Mouse (Mus musculus) CD4-positive, CD25-positive, alpha-beta regulatory T cell, adult 9 weeks (primary cell): ENCODE data around the gene Pip5k1c. TPM values are rescaled to one million over a fixed set of nuclear protein-coding genes. Genes with fewer than 3 reads are reported as not detected.

Experiments used
- polyA plus RNA-seq: library from polyadenylated mRNA; unstranded; fragments of 100-300 nt; shearing (Covaris generic); gene quantifications from one replicate; pipeline ENCODE4 v1.2.1, GENCODE M21; 2017

The Pip5k1c gene
- polyA plus RNA-seq, result 32.1 TPM

GRCm38 (mm10) chr10:81292554-81293333 lies at the start of gene Pip5k1c:
Gene Pip5k1c, plus strand, starts transcription at chr10:81292963.

GRCm38 (mm10) chr10:81252424-81253419 lies 40.0 kb upstream of the Pip5k1c start, which contains the start of gene Matk:
Gene Matk, plus strand, starts transcription at chr10:81252935.

GRCm38 (mm10) chr10:81266211-81267105 lies 26.3 kb upstream of the Pip5k1c start, which contains the start of the genes Mrpl54 and Apba3:
Gene Mrpl54, minus strand, starts transcription at chr10:81266934.
Gene Apba3, plus strand, starts transcription at chr10:81266960.

GRCm38 (mm10) chr10:81291511-81292104 lies 1.2 kb upstream of the Pip5k1c start, which contains the start of gene Tjp3:
Gene Tjp3, minus strand, starts transcription at chr10:81291581.

DNA sequence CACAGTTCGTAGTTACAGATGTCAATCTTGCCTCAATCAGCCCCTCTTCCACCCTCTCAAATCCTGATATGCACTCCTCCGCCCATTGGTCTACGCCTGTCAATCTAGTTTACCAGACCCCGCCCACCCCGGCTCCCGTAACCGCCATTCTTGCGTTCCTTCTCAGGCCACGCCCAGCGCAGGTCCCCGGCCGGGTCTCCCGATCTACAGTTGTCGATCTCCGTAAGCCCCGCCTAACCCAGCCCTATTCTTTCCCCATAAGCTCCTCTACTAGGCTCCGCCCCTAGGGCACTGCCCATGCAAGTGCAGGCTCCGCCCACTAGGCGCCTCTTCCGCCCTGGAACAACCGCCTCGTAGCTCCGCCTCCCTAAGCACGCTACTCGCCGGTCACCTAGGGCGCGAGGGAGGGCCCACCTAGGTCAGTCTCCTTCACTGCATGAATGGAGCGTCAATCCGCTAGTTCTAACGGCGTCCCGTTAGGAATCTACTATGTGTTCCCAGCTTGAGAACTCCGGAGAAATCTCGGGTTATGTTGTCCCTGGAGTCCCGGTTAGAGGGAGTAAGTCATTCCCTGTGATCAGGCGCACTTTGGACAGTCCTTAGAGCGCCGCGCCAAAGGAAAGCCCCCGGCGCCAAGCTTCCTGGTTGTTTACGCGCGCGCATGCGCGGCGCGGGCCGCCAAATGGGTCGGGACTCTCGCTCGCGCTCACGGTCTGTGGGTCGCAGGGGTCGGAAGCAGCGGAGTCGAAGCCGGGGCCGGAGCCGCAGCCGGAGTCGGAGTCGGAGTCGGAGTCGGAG lies 28.0 kb downstream of the Pip5k1c start, which contains the start of gene Cactin:
Gene Cactin (plus strand): TSS at position 554 of the 798 bp plus-strand sequence.

DNA sequence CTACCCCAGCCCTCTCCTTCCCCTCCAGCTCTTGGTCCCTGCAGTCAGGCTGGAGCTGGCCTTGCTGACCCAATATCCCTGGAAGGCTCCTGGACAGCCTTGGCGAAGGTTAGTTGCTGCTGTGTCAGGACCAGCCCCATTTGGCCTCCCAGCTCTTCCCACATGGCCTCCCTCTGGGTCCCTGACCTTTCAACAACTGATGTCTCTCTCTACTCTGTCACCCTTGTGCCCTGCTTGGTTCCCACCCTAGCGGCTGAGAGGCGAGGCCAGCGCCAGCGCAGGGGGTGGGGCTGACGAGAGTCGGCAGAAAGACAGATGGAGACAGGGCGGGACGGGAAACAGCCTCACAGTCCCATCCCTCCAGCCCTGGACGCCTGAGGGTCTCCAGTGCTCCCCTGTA lies 35.6 kb downstream of the Pip5k1c start, which contains the start of gene Tbxa2r:
Gene Tbxa2r (plus strand): TSS at position 346 of the 400 bp plus-strand sequence.

DNA sequence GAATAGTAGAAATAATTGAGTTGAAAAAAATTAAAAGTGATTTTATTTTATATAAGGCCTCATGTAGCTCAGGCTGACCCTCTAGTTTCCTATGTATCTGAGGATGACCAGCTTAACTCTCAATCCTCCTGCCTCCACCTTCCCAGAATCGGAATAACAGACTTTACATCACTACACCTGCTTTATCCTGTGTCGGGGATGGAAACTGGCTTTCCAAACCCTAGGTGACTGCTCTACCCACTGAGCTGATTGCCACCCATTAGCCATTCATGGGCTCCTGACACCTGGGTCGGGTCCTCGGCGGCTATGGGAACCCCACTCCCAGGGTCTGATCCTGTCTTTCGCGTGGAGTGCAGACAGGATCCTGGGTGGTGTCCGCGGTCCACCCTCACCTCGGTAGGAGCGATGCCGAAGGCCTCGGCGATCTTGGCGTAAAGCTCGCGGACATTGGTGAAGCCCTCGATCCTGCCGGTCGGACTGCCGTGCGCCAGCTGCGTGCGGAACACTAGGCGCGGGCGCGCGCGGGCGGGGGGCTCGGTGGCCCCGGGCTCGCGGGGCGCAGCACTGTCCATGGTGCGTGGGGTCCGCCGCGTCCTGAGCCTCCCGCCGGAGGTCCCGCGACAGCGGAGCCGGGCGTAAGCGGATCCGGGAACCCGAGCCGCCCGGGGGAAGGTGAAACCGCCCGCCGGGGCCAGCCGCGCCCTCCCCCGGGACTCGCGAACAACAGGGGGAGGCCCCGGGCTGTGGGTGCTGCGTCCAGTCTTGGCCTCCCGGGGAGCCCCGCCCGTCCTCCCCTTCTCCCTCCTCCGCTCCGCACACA lies 50.1 kb downstream of the Pip5k1c start, which contains the start of gene Gipc3:
Gene Gipc3 (minus strand): TSS at position 581 of the 820 bp plus-strand sequence.

GRCm38 (mm10) chr10:81350351-81351063 lies 57.7 kb downstream of the Pip5k1c start, which contains the start of gene Hmg20b:
Gene Hmg20b, minus strand, starts transcription at chr10:81350480.

GRCm38 (mm10) chr10:81356991-81357844 lies 64.5 kb downstream of the Pip5k1c start, which contains the start of gene Mfsd12:
Gene Mfsd12, plus strand, starts transcription at chr10:81357491.

GRCm38 (mm10) chr10:81365672-81366476 lies 73.1 kb downstream of the Pip5k1c start, which contains the start of gene 4930404N11Rik:
Gene 4930404N11Rik, minus strand, starts transcription at chr10:81365816.

Other genes with a start within 250 kb of the Pip5k1c start
- 113 TPM for gene Sgta, start 232.8 kb upstream of the Pip5k1c start, polyA plus RNA-seq
- gene Thop1, start 222.9 kb upstream of the Pip5k1c start, polyA plus RNA-seq, result 8.0 TPM
- 0.25 TPM for gene Creb3l3, start 194.1 kb upstream of the Pip5k1c start, polyA plus RNA-seq
- 31.9 TPM for gene Map2k2, start 187.0 kb upstream of the Pip5k1c start, polyA plus RNA-seq
- 18.9 TPM for gene Zbtb7a, start 157.7 kb upstream of the Pip5k1c start, polyA plus RNA-seq
- gene Pias4, start 125.0 kb upstream of the Pip5k1c start, polyA plus RNA-seq, result 32.1 TPM
- gene Eef2, start 116.3 kb upstream of the Pip5k1c start, polyA plus RNA-seq, result 984 TPM
- gene Dapk3, start 110.0 kb upstream of the Pip5k1c start, polyA plus RNA-seq, result 12.1 TPM
- gene 4930442H23Rik, start 109.1 kb upstream of the Pip5k1c start, polyA plus RNA-seq, result not detected
- gene Nmrk2, start 90.9 kb upstream of the Pip5k1c start, polyA plus RNA-seq, result 0.37 TPM
- gene Atcay, start 62.1 kb upstream of the Pip5k1c start, polyA plus RNA-seq, result 9.0 TPM
- gene Zfr2, start 59.8 kb upstream of the Pip5k1c start, polyA plus RNA-seq, result 3.7 TPM
- gene Matk, start 40.0 kb upstream of the Pip5k1c start, polyA plus RNA-seq, result 134 TPM
- 139 TPM for gene Mrpl54, start 26.0 kb upstream of the Pip5k1c start, polyA plus RNA-seq
- gene Apba3, start 26.0 kb upstream of the Pip5k1c start, polyA plus RNA-seq, result 38.6 TPM
- gene Tjp3, start 1.4 kb upstream of the Pip5k1c start, polyA plus RNA-seq, result 8.3 TPM
- gene Cactin, start 28.1 kb downstream of the Pip5k1c start, polyA plus RNA-seq, result 16.6 TPM
- 41.7 TPM for gene Tbxa2r, start 35.8 kb downstream of the Pip5k1c start, polyA plus RNA-seq
- gene Gipc3, start 50.3 kb downstream of the Pip5k1c start, polyA plus RNA-seq, result not detected
- gene Hmg20b, start 57.5 kb downstream of the Pip5k1c start, polyA plus RNA-seq, result 28.8 TPM
- 1.5 TPM for gene Mfsd12, start 64.5 kb downstream of the Pip5k1c start, polyA plus RNA-seq
- 0.82 TPM for gene 4930404N11Rik, start 72.9 kb downstream of the Pip5k1c start, polyA plus RNA-seq
- 16.3 TPM for gene Fzr1, start 85.6 kb downstream of the Pip5k1c start, polyA plus RNA-seq
- 32.9 TPM for gene Dohh, start 91.5 kb downstream of the Pip5k1c start, polyA plus RNA-seq
- 3.4 TPM for gene Gm48551, start 91.5 kb downstream of the Pip5k1c start, polyA plus RNA-seq
- 0.91 TPM for gene Gm48552, start 96.0 kb downstream of the Pip5k1c start, polyA plus RNA-seq
- gene Smim24, start 100.1 kb downstream of the Pip5k1c start, polyA plus RNA-seq, result 8.7 TPM
- gene Nfic, start 162.7 kb downstream of the Pip5k1c start, polyA plus RNA-seq, result 23.6 TPM
- gene Celf5, start 189.7 kb downstream of the Pip5k1c start, polyA plus RNA-seq, result 0.17 TPM
- gene Ncln, start 203.4 kb downstream of the Pip5k1c start, polyA plus RNA-seq, result 133 TPM
- 96.9 TPM for gene S1pr4, start 207.2 kb downstream of the Pip5k1c start, polyA plus RNA-seq
- 19.4 TPM for gene Gna15, start 231.3 kb downstream of the Pip5k1c start, polyA plus RNA-seq